Mouse (Mus musculus) bone marrow macrophage, adult 2 months (primary cell): ENCODE data around the gene Apol8.

ENCODE experiments used
- CTCF ChIP-seq: IDR thresholded peaks from 2 replicates; pipeline ENCODE4 v1.5.1; 2012; ENCODE audit warnings: low read depth, mild to moderate bottlenecking, low read length, moderate library complexity
- POLR2A ChIP-seq: IDR thresholded peaks from 2 replicates; pipeline ENCODE4 v1.6.1; 2012; ENCODE audit warnings: mild to moderate bottlenecking, low read depth, low read length, borderline replicate concordance

DNA sequence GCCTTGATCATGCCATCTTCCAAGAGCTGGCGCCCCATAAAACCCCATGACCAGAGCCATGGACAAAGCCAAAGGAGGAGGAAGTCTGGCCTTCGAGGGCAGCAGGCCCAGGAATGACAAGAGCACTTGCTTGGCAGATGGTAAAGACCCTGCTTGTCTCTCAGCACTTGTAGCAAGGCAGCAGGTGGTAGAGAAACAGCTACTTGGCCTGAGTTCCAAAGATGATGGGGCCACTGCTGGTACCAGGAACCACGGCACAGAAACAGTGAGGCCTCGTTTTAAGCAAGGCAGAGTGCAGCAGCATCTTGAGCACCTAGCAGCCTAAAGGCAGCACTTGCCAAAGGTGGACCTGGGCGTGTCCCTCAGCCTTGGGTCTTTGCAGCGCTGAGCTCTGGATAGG is 31.6 kb upstream of the Apol8 start:
- no peak for TF ChIP-seq POLR2A
- no peak for TF ChIP-seq CTCF
